Mouse (Mus musculus): ENCODE measurements around the gene Gnb4. TPM values are rescaled to one million over a fixed set of nuclear protein-coding genes. Genes with fewer than 3 reads are reported as not detected.

Gnb4 gene
- polyA plus RNA-seq, 1 experiment from 2014 or later = 83.0 TPM

GRCm38 (mm10) chr3:32644751-32645150, 28.4 kb upstream of the Gnb4 start:
- Histone ChIP-seq H3K4me1 (no peaks in the 10 kb centered on the region), H3K9ac (no peak overlapping the region), H3K9me3 (no peaks in the 10 kb centered on the region), H3K27ac (no peak overlapping the region), H3K4me2 (replicated peaks) (no peak overlapping the region), H3K27me3 (no peaks in the 10 kb centered on the region), H3K4me3 (no peak overlapping the region), H3K36me3 (no peaks in the 10 kb centered on the region)
- 68% methylated on average over 2 of the region's 2 CpGs for WGBS
- ATAC-seq (ENCODE audit: low FRiP score, low read depth) = no peak

DNA sequence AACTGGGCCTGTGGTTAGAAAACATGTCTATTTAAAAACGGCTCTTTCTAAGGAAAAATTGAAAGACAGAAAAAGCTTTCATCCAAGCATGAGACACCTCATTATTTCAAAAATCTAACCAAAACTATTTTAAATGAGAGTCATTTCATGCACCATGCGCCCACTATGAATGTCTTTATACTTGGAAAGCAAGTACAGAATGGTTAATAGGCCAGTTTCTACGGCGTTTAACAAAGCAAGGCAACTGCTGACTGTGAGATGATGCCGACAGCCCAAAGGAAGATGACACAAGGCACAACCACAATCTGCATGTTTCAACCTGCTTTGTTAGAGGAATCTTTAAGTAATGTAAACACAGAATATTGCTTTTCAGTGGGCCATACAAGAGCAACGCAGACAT, 25.7 kb upstream of the Gnb4 start:
- no peaks in the 10 kb centered on the region for H3K4me1 ChIP-seq
- ATAC-seq (ENCODE audit: low FRiP score, low read depth) = no peak
- H3K27me3 ChIP-seq = no peaks in the 10 kb centered on the region
- H3K36me3 ChIP-seq = no peaks in the 10 kb centered on the region
- WGBS = 86% methylated on average over 6 of the region's 6 CpGs
- H3K9ac ChIP-seq = no peak overlapping the region
- no peaks in the 10 kb centered on the region for H3K9me3 ChIP-seq
- H3K4me3 ChIP-seq = no peak overlapping the region
- H3K4me2 ChIP-seq (replicated peaks) = no peak overlapping the region
- no peak overlapping the region for H3K27ac ChIP-seq

DNA sequence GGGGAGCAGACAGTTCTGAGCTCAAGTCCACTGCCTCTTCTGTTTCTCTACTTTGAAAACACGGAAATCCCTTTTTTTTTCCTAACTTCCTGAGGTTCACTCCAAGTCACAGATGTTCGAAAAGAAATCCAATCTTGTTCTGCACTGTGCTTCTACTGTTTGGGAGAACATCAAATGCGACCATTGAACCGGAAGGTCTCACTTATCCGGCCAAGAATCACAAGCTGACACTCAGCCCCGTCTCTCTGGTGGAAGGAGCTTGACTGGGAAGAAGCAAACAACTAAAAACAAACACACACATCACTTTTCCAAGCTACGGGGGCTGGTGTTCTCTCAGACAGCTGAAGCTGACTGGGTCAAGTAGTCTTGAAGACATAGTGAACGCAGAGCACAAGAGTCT, 21.9 kb upstream of the Gnb4 start:
- no peak for ATAC-seq (ENCODE audit: low FRiP score, low read depth)
- H3K4me1 ChIP-seq = no peaks in the 10 kb centered on the region
- no peaks in the 10 kb centered on the region for H3K9me3 ChIP-seq
- no peak overlapping the region for H3K9ac ChIP-seq
- no peak overlapping the region for H3K4me2 ChIP-seq (replicated peaks)
- WGBS = 74% methylated on average over 8 of the region's 8 CpGs
- H3K36me3 ChIP-seq = no peaks in the 10 kb centered on the region
- H3K27me3 ChIP-seq = no peaks in the 10 kb centered on the region
- H3K27ac ChIP-seq = no peak overlapping the region
- no peak overlapping the region for H3K4me3 ChIP-seq

GRCm38 (mm10) chr3:32632760-32633264, 16.4 kb upstream of the Gnb4 start:
- WGBS = 84% methylated on average over 5 of the region's 5 CpGs
- no peak overlapping the region for H3K4me3 ChIP-seq
- H3K9me3 ChIP-seq = no peaks in the 10 kb centered on the region
- H3K4me1 ChIP-seq = no peaks in the 10 kb centered on the region
- no peak overlapping the region for H3K9ac ChIP-seq
- H3K27me3 ChIP-seq = no peaks in the 10 kb centered on the region
- H3K4me2 ChIP-seq (replicated peaks) = no peak overlapping the region
- no peak overlapping the region for H3K27ac ChIP-seq
- ATAC-seq (ENCODE audit: low FRiP score, low read depth) = no peak
- no peaks in the 10 kb centered on the region for H3K36me3 ChIP-seq

GRCm38 (mm10) chr3:32630210-32630609, 13.8 kb upstream of the Gnb4 start:
- Histone ChIP-seq H3K9me3 (no peaks in the 10 kb centered on the region), H3K4me2 (replicated peaks) (no peak overlapping the region), H3K9ac (no peak overlapping the region), H3K4me3 (no peak overlapping the region), H3K27me3 (no peaks in the 10 kb centered on the region), H3K27ac (no peak overlapping the region), H3K36me3 (no peaks in the 10 kb centered on the region), H3K4me1 (no peaks in the 10 kb centered on the region)
- ATAC-seq (ENCODE audit: low FRiP score, low read depth) = no peak
- 76% methylated on average over 4 of the region's 4 CpGs for WGBS

GRCm38 (mm10) chr3:32628141-32628540, 11.8 kb upstream of the Gnb4 start:
- H3K27me3 ChIP-seq = no peaks in the 10 kb centered on the region
- H3K4me1 ChIP-seq = no peaks in the 10 kb centered on the region
- no peak overlapping the region for H3K27ac ChIP-seq
- no peak for ATAC-seq (ENCODE audit: low FRiP score, low read depth)
- no peaks in the 10 kb centered on the region for H3K9me3 ChIP-seq
- 81% methylated on average over 7 of the region's 7 CpGs for WGBS
- H3K4me3 ChIP-seq = no peak overlapping the region
- no peak overlapping the region for H3K4me2 ChIP-seq (replicated peaks)
- no peaks in the 10 kb centered on the region for H3K36me3 ChIP-seq
- H3K9ac ChIP-seq = no peak overlapping the region

- H3K9me3 ChIP-seq = no peaks in the 10 kb centered on the region
- H3K4me1 ChIP-seq = no peaks in the 10 kb centered on the region
- WGBS = 92% methylated on average over 3 of the region's 3 CpGs
Observed at GRCm38 (mm10) chr3:32622106-32622505, 5.7 kb upstream of the Gnb4 start.

DNA sequence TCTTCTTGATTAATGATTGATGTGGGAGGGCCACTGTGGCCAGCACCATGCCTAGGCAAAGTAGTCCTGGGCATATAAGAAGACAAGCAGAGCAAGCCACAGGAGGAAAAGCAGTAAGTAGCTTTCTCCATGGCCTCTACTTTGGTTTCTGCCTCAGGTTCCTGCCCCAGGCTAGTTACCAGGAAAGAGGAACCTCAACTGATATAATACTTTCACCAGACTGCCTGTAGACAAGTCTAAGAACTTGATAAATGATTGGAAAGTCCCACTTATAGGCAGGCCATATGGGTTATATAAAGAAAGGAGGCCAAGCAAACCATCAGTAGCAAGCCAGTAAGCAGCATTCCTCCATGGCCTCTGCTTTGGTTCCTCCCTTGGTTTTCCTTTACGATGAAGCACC, 5.3 kb upstream of the Gnb4 start:
- H3K36me3 ChIP-seq = no peaks in the 10 kb centered on the region
- no peaks in the 10 kb centered on the region for H3K9me3 ChIP-seq
- H3K4me1 ChIP-seq = no peaks in the 10 kb centered on the region
- H3K4me3 ChIP-seq = no peak overlapping the region
- WGBS = 89% methylated on average over 1 of the region's 1 CpGs
- no peak overlapping the region for H3K9ac ChIP-seq
- no peak for ATAC-seq (ENCODE audit: low FRiP score, low read depth)
- no peaks in the 10 kb centered on the region for H3K27me3 ChIP-seq
- H3K27ac ChIP-seq = no peak overlapping the region
- no peak overlapping the region for H3K4me2 ChIP-seq (replicated peaks)

More at GRCm38 (mm10) chr3:32622106-32622505, 5.7 kb upstream of the Gnb4 start:
- no peak for ATAC-seq (ENCODE audit: low FRiP score, low read depth)
- Histone ChIP-seq H3K36me3 (no peaks in the 10 kb centered on the region), H3K4me2 (replicated peaks) (no peak overlapping the region), H3K9ac (no peak overlapping the region), H3K27me3 (no peaks in the 10 kb centered on the region), H3K27ac (no peak overlapping the region), H3K4me3 (no peak overlapping the region)

DNA sequence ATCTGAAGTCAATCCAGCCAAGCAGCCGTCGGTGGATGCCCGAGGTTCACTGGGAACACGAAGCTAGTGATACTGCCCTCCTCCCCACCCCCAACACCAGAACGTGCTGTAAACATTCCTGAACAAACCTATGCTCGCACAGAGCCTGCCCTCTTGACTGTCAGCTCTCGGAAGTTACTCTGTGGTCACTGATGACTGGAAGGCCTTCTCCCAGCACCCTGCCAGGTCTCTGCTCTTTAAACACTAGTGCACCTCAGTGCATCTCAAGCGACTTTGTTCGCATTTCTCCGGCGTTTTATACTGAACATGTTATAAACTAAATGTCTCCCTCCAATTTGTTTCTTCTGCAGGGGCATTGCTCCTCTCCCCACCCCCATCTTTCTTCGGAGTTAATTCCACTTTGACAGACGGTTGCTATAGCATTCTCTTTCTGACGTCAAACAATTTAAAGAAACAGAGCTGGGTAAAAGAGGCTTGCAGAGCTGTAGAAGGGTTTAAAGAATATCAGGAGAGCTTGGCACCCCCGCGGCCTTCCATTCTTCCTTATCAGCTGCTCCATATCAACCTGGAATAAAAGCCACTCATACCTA, 763 bp upstream of the Gnb4 start:
- WGBS = 18% methylated on average over 16 of the region's 16 CpGs
- Histone ChIP-seq H3K9ac (peak overlapping the region; percentile 79), H3K4me1 (peaks cover 9% of the 10 kb centered on the region; the same call in 1 of the 2 replicates), H3K27me3 (no peaks in the 10 kb centered on the region), H3K9me3 (no peaks in the 10 kb centered on the region), H3K4me3 (peak overlapping the region; percentile 71), H3K4me2 (replicated peaks) (peak overlapping the region; percentile 61), H3K27ac (peak overlapping the region; percentile 69), H3K36me3 (no peaks in the 10 kb centered on the region)
- ATAC-seq (ENCODE audit: low FRiP score, low read depth) = peak; percentile 19

DNA sequence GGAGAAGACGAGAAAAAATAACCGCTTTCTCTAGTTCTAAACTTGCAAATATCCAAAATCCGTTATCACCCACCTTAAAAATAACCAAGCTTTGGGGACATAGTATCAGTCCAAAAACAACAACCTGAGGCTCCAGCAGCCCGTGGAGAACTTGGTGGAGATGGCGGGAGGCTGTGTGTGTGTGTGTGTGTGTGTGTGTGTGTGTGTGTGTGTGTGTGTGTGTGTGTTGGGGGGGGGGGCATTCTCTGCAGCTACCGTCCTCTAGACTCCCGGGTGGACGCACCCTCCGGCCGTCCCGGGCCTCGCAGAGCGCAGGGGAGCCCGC, 417 bp downstream of the Gnb4 start:
- Histone ChIP-seq H3K27me3 (no peaks in the 10 kb centered on the region), H3K4me1 (peaks cover 12% of the 10 kb centered on the region), H3K4me2 (replicated peaks) (peak overlapping the region; percentile 61), H3K36me3 (no peaks in the 10 kb centered on the region), H3K27ac (peak overlapping the region; percentile 69; the same call in 1 of the 2 replicates), H3K4me3 (peak overlapping the region; percentile 71), H3K9ac (peak overlapping the region; percentile 79), H3K9me3 (no peaks in the 10 kb centered on the region)
- WGBS = 26% methylated on average over 5 of the region's 14 CpGs
- no peak for ATAC-seq (ENCODE audit: low FRiP score, low read depth)

GRCm38 (mm10) chr3:32615376-32615775, 1.0 kb downstream of the Gnb4 start:
- Histone ChIP-seq H3K27me3 (no peaks in the 10 kb centered on the region), H3K4me1 (peaks cover 12% of the 10 kb centered on the region), H3K9ac (peak overlapping the region; percentile 79; the same call in 1 of the 2 replicates), H3K4me3 (peak overlapping the region; percentile 71), H3K27ac (no peak overlapping the region), H3K36me3 (no peaks in the 10 kb centered on the region), H3K4me2 (replicated peaks) (peak overlapping the region; percentile 61), H3K9me3 (no peaks in the 10 kb centered on the region)
- WGBS = 47% methylated on average over 5 of the region's 5 CpGs
- ATAC-seq (ENCODE audit: low FRiP score, low read depth) = no peak

GRCm38 (mm10) chr3:32614786-32615185, 1.6 kb downstream of the Gnb4 start:
- Histone ChIP-seq H3K9ac (no peak overlapping the region), H3K27ac (no peak overlapping the region), H3K27me3 (no peaks in the 10 kb centered on the region), H3K9me3 (no peaks in the 10 kb centered on the region), H3K4me2 (replicated peaks) (peak overlapping the region; percentile 61; the same call in 1 of the 2 replicates), H3K36me3 (no peaks in the 10 kb centered on the region), H3K4me3 (0 out of 2 replicates have a peak overlapping the region, but pooled peaks have one; percentile 0), H3K4me1 (peaks cover 12% of the 10 kb centered on the region)
- WGBS = 74% methylated on average over 2 of the region's 2 CpGs
- no peak for ATAC-seq (ENCODE audit: low FRiP score, low read depth)

- no peaks in the 10 kb centered on the region; the same call in 1 of the 2 replicates for H3K36me3 ChIP-seq
- no peak for ATAC-seq (ENCODE audit: low FRiP score, low read depth)
Observed at GRCm38 (mm10) chr3:32611606-32612170, 4.7 kb downstream of the Gnb4 start.

More at GRCm38 (mm10) chr3:32611606-32612170, 4.7 kb downstream of the Gnb4 start:
- H3K4me2 ChIP-seq (replicated peaks) = no peak overlapping the region
- 84% methylated on average over 11 of the region's 11 CpGs for WGBS
- no peak overlapping the region for H3K27ac ChIP-seq
- no peaks in the 10 kb centered on the region for H3K9me3 ChIP-seq
- H3K4me3 ChIP-seq = no peak overlapping the region
- peaks cover 12% of the 10 kb centered on the region for H3K4me1 ChIP-seq
- no peak overlapping the region for H3K9ac ChIP-seq
- H3K27me3 ChIP-seq = no peaks in the 10 kb centered on the region
